Mouse (Mus musculus) induced T-regulatory cell, adult 2 months (primary cell): ENCODE results near the gene Trpv5.

Source experiments
- DNase-seq: peaks from one replicate; pipeline ENCODE4 v3.0.0-alpha.2; 2012; ENCODE audit warnings: low read depth

Gene Trpv5

DNA sequence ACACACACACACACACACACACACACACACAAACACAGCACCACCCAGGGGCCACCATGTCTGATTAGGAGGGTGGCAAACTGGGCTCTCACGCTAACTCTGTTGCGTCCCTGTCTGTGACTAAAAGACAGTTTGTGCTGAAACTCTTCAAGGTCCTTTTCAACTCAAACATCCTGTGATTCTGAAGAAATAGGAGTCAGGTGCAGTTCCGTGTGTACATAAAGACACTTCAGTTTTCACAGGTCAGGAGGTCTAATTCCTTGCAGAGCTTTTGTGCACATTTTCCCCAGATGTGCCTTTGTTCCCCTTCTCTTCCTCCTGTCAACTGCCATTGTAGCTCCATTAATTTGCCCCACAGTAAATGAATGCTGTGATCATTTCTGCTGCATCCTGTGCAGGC is 40.1 kb downstream of the Trpv5 start:
- DNase-seq = no peak

GRCm38 (mm10) chr6:41637927-41638506 is 42.6 kb downstream of the Trpv5 start:
- DNase-seq = no peak

DNA sequence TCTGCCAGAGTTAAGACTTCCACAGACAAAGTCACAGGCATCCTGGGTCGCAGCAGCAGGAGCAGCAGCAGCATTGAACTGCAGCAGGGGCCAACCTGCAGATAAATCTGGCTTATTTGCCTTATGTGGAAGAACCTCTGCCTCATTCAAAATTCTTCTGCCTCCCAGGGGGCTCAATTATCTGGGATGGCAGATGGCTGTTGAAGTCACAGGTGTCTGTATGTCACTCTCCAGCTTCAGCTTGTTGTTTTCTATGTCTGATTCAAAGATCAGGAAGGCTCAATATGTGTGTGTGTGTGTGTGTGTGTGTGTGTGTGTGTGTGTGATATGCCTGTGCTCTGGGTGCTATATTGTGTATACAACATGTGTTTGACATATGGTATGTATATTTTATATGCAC is 43.2 kb downstream of the Trpv5 start:
- no peak for DNase-seq

- DNase-seq = no peak
Measured at GRCm38 (mm10) chr6:41636178-41636577, 44.4 kb downstream of the Trpv5 start, which contains the start of gene Trpv6. Gene Trpv6 (minus strand): TSS chr6:41636405.

DNA sequence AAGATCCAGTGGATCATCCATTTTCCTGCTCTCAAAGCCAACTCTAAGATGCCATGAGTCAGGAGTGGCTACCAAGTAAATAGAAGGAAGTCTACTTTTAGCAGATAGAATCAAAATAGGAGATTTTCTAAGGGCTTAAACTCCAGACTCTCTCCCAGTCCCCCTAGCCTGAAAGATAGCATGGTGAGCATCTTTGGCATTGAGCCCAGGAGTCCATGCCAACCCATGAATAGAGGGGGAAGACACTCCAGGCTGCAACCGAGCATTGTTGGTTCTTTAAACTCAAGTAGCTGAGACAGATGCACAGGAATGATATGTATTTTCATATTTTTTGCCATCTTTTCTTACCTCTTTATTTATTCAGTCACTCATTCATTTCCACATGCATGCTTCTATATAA is 45.4 kb downstream of the Trpv5 start:
- DNase-seq = no peak

GRCm38 (mm10) chr6:41631549-41631948 is 49.0 kb downstream of the Trpv5 start:
- DNase-seq = no peak

DNA sequence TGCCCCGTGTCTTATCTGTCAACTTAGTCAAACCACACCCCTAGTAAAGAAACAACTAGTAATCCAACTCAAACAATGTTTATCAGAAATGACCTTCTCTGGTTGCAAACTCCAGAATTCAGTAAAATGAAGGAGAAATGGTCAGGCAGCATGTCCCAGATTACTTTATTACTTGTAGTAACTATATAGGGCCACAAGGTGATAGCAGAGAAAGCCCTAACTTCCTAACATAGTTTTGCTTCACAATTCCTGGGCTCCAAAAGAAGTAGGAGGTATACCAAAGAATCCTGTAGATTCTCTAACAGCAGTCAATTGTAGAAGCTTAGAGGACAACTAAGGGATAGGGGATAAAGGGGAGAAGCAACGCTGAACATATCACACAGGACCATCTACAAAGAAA is 49.8 kb downstream of the Trpv5 start:
- DNase-seq = no peak

GRCm38 (mm10) chr6:41628180-41628579 is 52.4 kb downstream of the Trpv5 start:
- no peak for DNase-seq

GRCm38 (mm10) chr6:41622661-41623060 is 57.9 kb downstream of the Trpv5 start:
- peak; percentile 69 for DNase-seq

DNA sequence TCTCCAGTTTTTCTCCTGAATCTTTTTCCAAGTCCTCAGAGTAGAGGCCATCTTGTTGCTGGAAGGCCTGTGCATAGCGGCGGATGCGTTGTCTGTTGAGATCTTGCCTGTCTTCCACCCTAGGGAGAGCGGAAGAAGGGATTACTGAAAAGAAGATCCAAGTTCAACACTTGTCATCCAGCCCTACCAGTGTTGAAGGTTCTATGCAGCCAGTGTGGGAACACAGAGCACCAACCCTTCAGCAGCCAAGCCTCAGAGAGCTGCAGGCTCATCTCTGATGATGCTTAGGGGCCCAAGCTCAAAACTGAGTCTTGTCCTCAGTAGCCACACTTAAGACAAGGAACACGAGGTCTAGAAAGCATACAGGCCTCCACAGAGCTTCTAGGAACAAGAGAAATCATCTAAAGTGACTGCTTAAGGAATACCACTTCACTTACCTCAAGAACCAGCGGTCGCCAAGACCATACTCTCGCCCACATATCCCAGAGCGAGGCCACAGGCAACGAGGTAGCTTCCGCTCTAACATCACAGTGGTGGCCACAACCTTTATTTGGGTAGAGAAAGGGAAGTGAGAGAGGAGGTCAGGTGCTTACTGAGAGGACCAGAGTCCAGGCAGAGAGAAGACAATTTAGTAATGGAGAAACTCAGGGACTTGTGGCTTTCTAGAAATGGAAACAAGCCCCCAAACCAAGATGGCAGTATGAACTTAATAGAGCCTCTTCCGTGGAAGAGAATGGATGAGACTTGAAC is 59.2 kb downstream of the Trpv5 start:
- DNase-seq = no peak

DNA sequence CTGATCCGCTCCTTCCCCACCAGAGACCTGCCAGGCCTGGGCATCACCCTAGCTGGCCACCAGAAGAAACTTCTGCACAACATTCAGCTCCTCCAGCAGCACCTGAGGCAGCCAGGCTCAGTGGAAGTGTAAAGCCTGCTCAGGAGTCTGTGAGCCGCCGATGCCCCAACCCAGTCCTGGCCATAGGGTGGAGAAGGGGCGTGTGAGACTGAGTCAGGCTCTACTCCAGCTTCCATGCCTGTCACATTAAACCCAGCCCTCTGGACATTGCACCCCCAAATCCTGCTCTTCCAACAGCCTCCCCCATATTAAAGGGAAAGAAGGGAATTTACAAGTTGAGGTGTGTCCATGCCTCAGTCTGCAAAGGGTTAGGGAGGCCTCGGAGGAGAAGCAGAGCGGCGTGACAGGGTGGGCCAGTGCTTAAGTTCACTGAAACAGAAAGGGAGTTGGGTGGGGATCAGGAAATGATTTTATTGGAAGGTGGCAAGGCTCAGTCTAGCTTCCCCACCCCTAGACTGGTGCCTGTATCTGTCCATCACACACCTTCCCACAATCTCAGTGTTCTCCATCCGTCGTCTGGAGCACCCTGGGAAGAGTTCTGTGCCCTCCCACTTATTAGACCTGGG is 60.3 kb downstream of the Trpv5 start:
- no peak for DNase-seq

DNA sequence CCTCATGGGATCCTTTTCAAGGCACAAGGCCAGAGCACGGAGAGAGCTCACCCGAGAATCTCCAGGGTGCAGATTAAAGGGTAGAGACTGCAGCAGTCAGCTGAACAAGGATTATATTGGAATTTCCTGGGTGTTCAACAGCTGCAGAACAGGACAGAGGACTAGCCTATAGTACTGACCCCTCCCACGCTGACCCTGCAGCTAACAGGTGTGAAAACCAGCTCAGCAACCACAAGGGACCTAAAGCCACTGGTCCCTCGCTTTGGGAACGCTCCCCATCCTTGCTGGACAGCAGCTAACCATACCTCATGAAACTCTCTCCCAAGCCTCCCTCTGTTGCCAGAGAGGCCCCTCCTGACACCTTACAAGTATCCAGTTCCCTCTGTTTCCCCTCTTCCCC is 72.9 kb downstream of the Trpv5 start:
- no peak for DNase-seq

DNA sequence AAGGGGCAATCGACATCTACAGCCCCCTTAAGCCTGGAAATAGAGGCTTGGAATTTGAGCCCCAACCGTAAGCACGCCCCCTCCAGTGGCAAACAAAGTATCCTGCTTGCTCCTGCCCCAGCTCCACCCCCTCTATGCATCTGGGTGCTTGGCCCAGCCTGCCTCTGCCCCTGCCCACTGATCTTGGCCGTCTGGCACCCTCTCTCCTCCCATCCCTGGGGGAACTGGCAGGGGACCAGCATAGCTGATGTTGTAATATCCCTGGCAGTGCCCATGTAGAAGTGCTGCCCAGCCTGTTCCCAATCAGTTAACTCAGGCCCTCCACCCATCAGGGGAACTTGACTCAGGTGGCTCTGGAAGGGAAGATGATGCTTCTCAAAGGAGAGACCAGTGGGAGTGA is 74.4 kb downstream of the Trpv5 start:
- peak; percentile 14 for DNase-seq

GRCm38 (mm10) chr6:41605794-41606104 is 74.8 kb downstream of the Trpv5 start:
- no peak for DNase-seq

- DNase-seq = peak; percentile 88
Measured at GRCm38 (mm10) chr6:41605061-41605793, 75.3 kb downstream of the Trpv5 start, which contains the start of gene Ephb6. Gene Ephb6 (plus strand): TSS chr6:41605482.

DNA sequence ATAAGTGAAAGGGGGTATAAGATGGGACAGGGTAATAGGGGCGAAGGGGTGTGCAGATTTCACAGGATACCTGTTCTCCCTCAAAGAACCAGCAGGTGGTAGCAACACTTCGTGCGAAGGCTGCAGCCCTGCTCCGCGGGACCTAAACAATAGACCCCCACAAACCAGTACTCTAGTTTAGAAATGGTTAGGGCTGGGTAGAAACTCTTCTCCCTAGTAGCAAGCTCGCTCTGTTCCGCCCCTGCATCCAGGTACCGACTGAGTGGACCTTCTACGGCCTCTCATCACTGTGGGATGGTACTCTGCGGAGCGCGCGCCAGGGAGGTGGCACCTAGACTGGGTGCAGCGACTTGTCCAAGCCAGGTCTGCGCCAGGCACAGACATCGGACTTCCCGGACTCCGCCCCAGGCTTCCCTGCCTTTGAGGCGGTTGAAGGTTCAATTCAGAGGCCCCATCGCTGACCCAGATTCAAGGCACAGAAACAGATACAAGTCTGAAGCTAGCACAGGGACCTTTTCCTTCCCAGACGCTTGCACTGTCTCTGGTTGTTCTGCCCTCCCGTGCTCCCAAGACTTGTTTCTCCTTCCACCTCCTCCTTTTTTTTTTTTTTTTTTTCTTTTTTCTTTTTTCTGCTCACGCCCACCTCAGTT is 76.0 kb downstream of the Trpv5 start:
- DNase-seq = peak; percentile 82
